Mouse (Mus musculus) hindbrain, embryonic 15.5 days (tissue): ENCODE data around the gene Zscan5b. TPM values are rescaled to one million over a fixed set of nuclear protein-coding genes. Genes with fewer than 3 reads are reported as not detected.
"Not testable (repeated sequence)": the region's sequence is repeated elsewhere in the genome, so short reads cannot be mapped to it uniquely, and the experiment has no call there.

Experiments used
- ATAC-seq: fragments of 200-750 bp; cut with Nextera tagmentation; 2 replicates; pipeline ENCODE4 v1.8.0; 2017; ENCODE audit warnings: low read depth, moderate number of reproducible peaks, moderate TSS enrichment; ENCODE audit not compliant: low FRiP score
- H3K27ac ChIP-seq: fragments of 300-500 bp; sonication (generic); replicated peaks from 2 replicates; pipeline ENCODE4 v1.5.1; 2015; ENCODE audit warnings: mild to moderate bottlenecking, inconsistent platforms
- H3K27me3 ChIP-seq: fragments of 300-500 bp; sonication (generic); 2 replicates; pipeline ENCODE4 v1.6.1; 2015; ENCODE audit warnings: control low read depth, inconsistent platforms
- H3K36me3 ChIP-seq: fragments of 300-500 bp; sonication (generic); 2 replicates; pipeline ENCODE4 v1.6.1; 2015; ENCODE audit warnings: control low read depth, inconsistent platforms
- H3K4me1 ChIP-seq: fragments of 300-500 bp; sonication (generic); replicated peaks from 2 replicates; pipeline ENCODE4 v1.6.1; 2015; ENCODE audit warnings: control low read depth, inconsistent platforms
- H3K4me2 ChIP-seq: fragments of 300-500 bp; sonication (generic); 2 replicates; pipeline ENCODE4 v1.6.1; 2015; ENCODE audit warnings: moderate library complexity, mild to moderate bottlenecking, inconsistent platforms
- H3K4me3 ChIP-seq: fragments of 300-500 bp; sonication (generic); 2 replicates; pipeline ENCODE4 v1.5.1; 2015; ENCODE audit warnings: mild to moderate bottlenecking, inconsistent platforms
- H3K9ac ChIP-seq: fragments of 300-500 bp; sonication (generic); 2 replicates; pipeline ENCODE4 v1.6.1; 2015; ENCODE audit warnings: inconsistent platforms
- H3K9me3 ChIP-seq: fragments of 300-500 bp; sonication (generic); 2 replicates; pipeline ENCODE4 v1.6.1; 2016; ENCODE audit warnings: control low read depth, inconsistent platforms
- WGBS: fragments of 180-500 bp; shearing (Covaris S2); methylation state at CpG from one replicate; pipeline ENCODE4 v1.1.7; 2015; 5-methylcytosine and 5-hydroxymethylcytosine counted together
- polyA plus RNA-seq: library from polyadenylated mRNA; unstranded; fragments of >200 nt; fragmentation: Nextera tagmentation; extraction: Ambion mirVana; gene quantifications from 2 replicates; pipeline ENCODE4 v1.2.1, GENCODE M21; 2015

The Zscan5b gene
- not detected in 2 replicates for polyA plus RNA-seq

DNA sequence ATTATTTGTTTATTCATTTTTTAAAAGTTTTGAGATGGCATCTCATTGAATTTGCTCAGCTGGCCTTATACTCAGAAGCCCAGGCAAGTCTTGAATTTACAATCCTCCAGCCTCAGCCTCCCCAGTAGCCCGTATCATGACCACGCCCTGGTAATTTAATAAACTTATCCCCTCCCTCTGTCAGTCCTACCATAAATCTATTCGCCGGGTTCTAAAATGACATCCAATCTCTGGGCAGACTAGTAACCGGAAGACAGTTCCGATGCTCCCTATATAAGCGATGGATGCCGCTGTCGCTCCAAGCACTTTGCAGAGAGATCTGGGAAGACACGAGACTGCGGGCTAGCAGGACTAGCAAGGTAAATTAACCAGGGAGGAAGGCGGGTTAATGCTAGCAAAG is at the start of gene Zscan5b:
Gene Zscan5b, plus strand, starts transcription at position 301 of the 400 bp plus-strand sequence.
- 94% methylated on average over 12 of the region's 12 CpGs for WGBS

GRCm38 (mm10) chr7:6172674-6173244 is 49.3 kb upstream of the Zscan5b start:
- peak; percentile 36 for ATAC-seq
- WGBS, result 1% methylated on average over 28 of the region's 28 CpGs

More for the DNA sequence above, at the start of gene Zscan5b:
- H3K4me1 ChIP-seq, result no peaks in the 10 kb centered on the region
- H3K27me3 ChIP-seq, result no peaks in the 10 kb centered on the region
- no peak within 1 kb of the TSS for H3K9ac ChIP-seq
- H3K4me2 ChIP-seq, result no peak within 1 kb of the TSS
- no peaks in the 10 kb centered on the region for H3K36me3 ChIP-seq
- H3K4me3 ChIP-seq, result no peak within 1 kb of the TSS
- no peak within 1 kb of the TSS for H3K27ac ChIP-seq
- H3K9me3 ChIP-seq, result no peaks in the 10 kb centered on the region
- no peak for ATAC-seq

DNA sequence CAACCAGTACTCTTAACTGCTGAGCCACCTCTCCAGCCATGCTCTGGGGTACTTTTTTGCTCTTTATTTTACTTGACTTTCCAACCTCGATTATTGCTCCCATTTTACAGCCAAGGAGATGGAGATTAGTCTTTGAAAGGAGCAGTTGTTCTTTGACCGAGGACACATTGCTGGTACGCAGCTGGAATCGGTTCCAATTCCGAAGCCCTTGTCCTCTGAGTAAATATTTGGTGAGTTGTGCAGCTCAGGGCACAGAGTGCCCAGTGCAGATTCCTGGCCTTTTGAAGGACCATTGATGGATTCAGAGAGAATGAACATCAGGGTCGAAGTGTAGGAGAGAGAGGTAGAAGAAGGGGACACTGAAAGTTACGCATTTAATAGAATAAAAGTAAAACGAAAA is 48.2 kb upstream of the Zscan5b start:
- Histone ChIP-seq H3K9me3 (no peaks in the 10 kb centered on the region), H3K9ac (no peak overlapping the region), H3K27ac (no peak overlapping the region), H3K36me3 (peaks cover 4% of the 10 kb centered on the region), H3K4me1 (peaks cover 16% of the 10 kb centered on the region), H3K4me2 (no peak overlapping the region), H3K4me3 (no peak overlapping the region), H3K27me3 (no peaks in the 10 kb centered on the region)
- no peak for ATAC-seq
- 90% methylated on average over 8 of the region's 8 CpGs for WGBS

More at GRCm38 (mm10) chr7:6172674-6173244, 49.3 kb upstream of the Zscan5b start:
- Histone ChIP-seq H3K4me2 (peak overlapping the region; percentile 76), H3K27ac (peak overlapping the region; percentile 92), H3K4me3 (peak overlapping the region; percentile 83), H3K27me3 (no peaks in the 10 kb centered on the region), H3K9me3 (no peaks in the 10 kb centered on the region), H3K9ac (peak overlapping the region; percentile 73), H3K4me1 (peaks cover 16% of the 10 kb centered on the region), H3K36me3 (peaks cover 4% of the 10 kb centered on the region; the same call in 1 of the 2 replicates)

DNA sequence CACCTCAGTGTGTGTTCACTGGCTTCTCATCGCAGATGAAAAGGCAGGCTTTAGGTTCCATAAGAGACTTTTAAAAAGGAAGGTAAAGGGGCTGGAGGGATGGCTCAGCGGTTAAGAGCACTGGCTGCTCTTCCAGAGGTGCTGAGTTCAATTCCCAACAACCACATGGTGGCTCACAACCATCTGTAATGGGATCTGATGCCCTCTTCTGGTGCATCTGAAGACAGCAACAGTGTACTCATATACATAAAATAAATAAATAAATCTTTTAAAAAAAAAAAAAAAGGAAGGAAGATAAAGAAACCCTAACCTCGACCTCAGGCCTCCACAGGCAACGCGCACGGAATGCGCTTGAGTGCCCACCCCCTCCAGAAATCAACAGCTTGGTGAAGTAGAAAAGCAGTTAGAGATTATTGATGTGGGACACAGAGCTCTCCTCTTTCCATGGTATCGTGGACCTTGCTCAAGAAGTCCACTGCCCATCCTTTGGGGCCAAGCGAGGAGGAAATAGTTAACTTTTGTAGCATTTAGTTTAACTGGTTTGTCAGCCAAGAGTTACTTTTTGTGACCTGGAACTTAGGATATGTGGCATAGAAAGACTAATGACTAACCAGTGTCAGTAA is 47.6 kb upstream of the Zscan5b start:
- not testable (repeated sequence) for H3K4me3 ChIP-seq, H3K4me2 ChIP-seq, H3K27me3 ChIP-seq, H3K9ac ChIP-seq, H3K9me3 ChIP-seq, H3K27ac ChIP-seq, H3K36me3 ChIP-seq, ATAC-seq
- H3K4me1 ChIP-seq, result peaks cover 16% of the 10 kb centered on the region
- WGBS, result 86% methylated on average over 9 of the region's 9 CpGs

GRCm38 (mm10) chr7:6179013-6179412 is 43.1 kb upstream of the Zscan5b start:
- Histone ChIP-seq H3K4me2 (no peak overlapping the region), H3K36me3 (peaks cover 24% of the 10 kb centered on the region), H3K9me3 (no peaks in the 10 kb centered on the region), H3K4me3 (no peak overlapping the region), H3K9ac (no peak overlapping the region), H3K27me3 (no peaks in the 10 kb centered on the region), H3K4me1 (no peaks in the 10 kb centered on the region), H3K27ac (no peak overlapping the region)
- ATAC-seq, result no peak

DNA sequence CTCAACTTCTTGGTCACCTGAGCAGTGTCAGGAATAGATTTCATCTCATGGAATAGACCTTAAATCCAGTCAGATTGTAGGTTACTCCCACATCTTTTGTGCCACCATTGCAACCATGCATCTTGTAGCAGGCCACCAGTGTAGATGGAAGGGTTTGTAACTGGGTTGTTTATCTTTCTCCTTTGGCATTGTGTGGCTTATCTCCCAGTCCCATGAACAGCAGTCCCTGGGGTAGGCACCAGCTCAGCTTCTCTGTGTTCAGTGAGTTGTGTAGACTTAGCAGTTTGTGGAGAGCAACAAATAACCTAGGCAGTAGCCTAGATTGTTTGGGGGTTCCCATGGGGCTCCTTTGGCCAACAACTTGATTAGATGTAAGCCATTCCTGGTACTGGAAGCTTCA is 39.2 kb upstream of the Zscan5b start:
- Histone ChIP-seq H3K4me1 (no peaks in the 10 kb centered on the region), H3K27me3 (no peaks in the 10 kb centered on the region), H3K36me3 (peaks cover 56% of the 10 kb centered on the region), H3K4me2 (no peak overlapping the region), H3K9me3 (no peaks in the 10 kb centered on the region), H3K9ac (no peak overlapping the region), H3K4me3 (no peak overlapping the region), H3K27ac (no peak overlapping the region)
- no peak for ATAC-seq

DNA sequence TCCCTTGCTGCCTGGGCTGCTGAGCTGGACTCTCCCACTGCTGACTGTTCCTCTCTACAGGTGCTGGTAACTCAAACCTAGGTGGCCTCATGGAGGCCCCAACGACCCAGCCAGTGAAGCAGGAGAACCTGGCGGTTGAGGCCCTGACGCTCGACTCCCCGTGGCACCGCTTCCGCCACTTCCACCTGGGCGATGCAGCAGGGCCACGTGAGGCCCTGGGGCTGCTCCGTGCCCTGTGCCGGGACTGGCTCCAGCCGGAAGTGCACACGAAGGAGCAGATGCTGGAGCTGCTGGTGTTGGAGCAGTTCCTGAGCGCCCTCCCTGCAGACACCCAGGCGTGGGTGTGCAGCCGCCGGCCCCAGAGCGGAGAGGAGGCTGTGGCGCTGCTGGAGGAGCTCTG is 38.3 kb upstream of the Zscan5b start:
- 93% methylated on average over 19 of the region's 19 CpGs for WGBS
- H3K36me3 ChIP-seq, result peaks cover 65% of the 10 kb centered on the region

GRCm38 (mm10) chr7:6184521-6184920 is 37.6 kb upstream of the Zscan5b start:
- WGBS, result 85% methylated on average over 8 of the region's 8 CpGs
- no peaks in the 10 kb centered on the region for H3K4me1 ChIP-seq
- no peak for ATAC-seq
- H3K27me3 ChIP-seq, result no peaks in the 10 kb centered on the region
- no peak overlapping the region for H3K4me2 ChIP-seq
- no peak overlapping the region for H3K9ac ChIP-seq
- H3K4me3 ChIP-seq, result no peak overlapping the region
- peaks cover 68% of the 10 kb centered on the region for H3K36me3 ChIP-seq
- no peak overlapping the region for H3K27ac ChIP-seq
- H3K9me3 ChIP-seq, result no peaks in the 10 kb centered on the region

More for the DNA sequence above, 38.3 kb upstream of the Zscan5b start:
- Histone ChIP-seq H3K4me1 (no peaks in the 10 kb centered on the region), H3K27me3 (no peaks in the 10 kb centered on the region), H3K9me3 (no peaks in the 10 kb centered on the region), H3K27ac (no peak overlapping the region), H3K4me2 (no peak overlapping the region), H3K9ac (no peak overlapping the region), H3K4me3 (no peak overlapping the region)
- ATAC-seq, result no peak

GRCm38 (mm10) chr7:6185391-6185790 is 36.7 kb upstream of the Zscan5b start:
- Histone ChIP-seq H3K9me3 (no peaks in the 10 kb centered on the region), H3K4me2 (no peak overlapping the region), H3K36me3 (peaks cover 69% of the 10 kb centered on the region), H3K27me3 (no peaks in the 10 kb centered on the region), H3K4me1 (no peaks in the 10 kb centered on the region), H3K4me3 (no peak overlapping the region), H3K9ac (no peak overlapping the region), H3K27ac (no peak overlapping the region)
- ATAC-seq, result no peak
- WGBS, result 96% methylated on average over 1 of the region's 1 CpGs

DNA sequence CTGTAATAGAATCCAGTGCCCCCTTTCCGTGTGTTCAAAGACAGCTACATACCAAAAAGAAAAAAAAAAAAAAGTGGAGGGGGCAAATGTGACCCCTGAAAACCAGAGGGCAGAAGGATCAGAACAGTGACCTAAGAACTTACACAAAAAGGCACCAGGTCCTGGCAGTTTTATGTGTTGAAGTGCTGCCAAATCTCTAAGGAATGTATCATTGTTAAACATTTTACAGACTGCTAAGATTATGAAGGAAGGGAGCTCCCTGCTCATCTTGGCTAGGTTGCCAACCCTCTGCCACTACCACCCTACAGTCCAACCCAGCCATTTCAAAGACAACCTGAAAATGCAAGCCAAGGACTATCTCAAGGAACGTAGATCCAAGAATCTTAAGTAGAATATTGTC is 35.9 kb upstream of the Zscan5b start:
- Histone ChIP-seq H3K27me3 (no peaks in the 10 kb centered on the region), H3K4me3 (no peak overlapping the region), H3K4me1 (no peaks in the 10 kb centered on the region), H3K4me2 (no peak overlapping the region), H3K27ac (no peak overlapping the region), H3K9me3 (no peaks in the 10 kb centered on the region), H3K9ac (no peak overlapping the region), H3K36me3 (peaks cover 66% of the 10 kb centered on the region)
- no peak for ATAC-seq
- WGBS, result 91% methylated on average over 2 of the region's 2 CpGs

- no peaks in the 10 kb centered on the region for H3K9me3 ChIP-seq
- peaks cover 66% of the 10 kb centered on the region for H3K36me3 ChIP-seq
- WGBS, result 72% methylated on average over 2 of the region's 2 CpGs
- H3K27ac ChIP-seq, result no peak overlapping the region
- H3K4me1 ChIP-seq, result no peaks in the 10 kb centered on the region
- no peak overlapping the region for H3K4me2 ChIP-seq
- no peak overlapping the region for H3K9ac ChIP-seq
- ATAC-seq, result no peak
- no peak overlapping the region for H3K4me3 ChIP-seq
- no peaks in the 10 kb centered on the region for H3K27me3 ChIP-seq
Observed at GRCm38 (mm10) chr7:6186756-6187155, 35.3 kb upstream of the Zscan5b start.

- Histone ChIP-seq H3K27ac (no peak overlapping the region), H3K4me3 (no peak overlapping the region), H3K9ac (no peak overlapping the region), H3K27me3 (no peaks in the 10 kb centered on the region), H3K36me3 (peaks cover 53% of the 10 kb centered on the region), H3K4me2 (no peak overlapping the region), H3K4me1 (no peaks in the 10 kb centered on the region), H3K9me3 (no peaks in the 10 kb centered on the region)
- WGBS, result 45% methylated on average over 45 of the region's 45 CpGs
- ATAC-seq, result no peak
Observed at GRCm38 (mm10) chr7:6189542-6189941, 32.5 kb upstream of the Zscan5b start.

- H3K9ac ChIP-seq, result no peak overlapping the region
- H3K4me1 ChIP-seq, result no peaks in the 10 kb centered on the region
- H3K27ac ChIP-seq, result no peak overlapping the region
- H3K36me3 ChIP-seq, result peaks cover 36% of the 10 kb centered on the region
- ATAC-seq, result no peak
- no peaks in the 10 kb centered on the region for H3K27me3 ChIP-seq
- no peak overlapping the region for H3K4me3 ChIP-seq
- H3K4me2 ChIP-seq, result no peak overlapping the region
- 48% methylated on average over 3 of the region's 3 CpGs for WGBS
- no peaks in the 10 kb centered on the region for H3K9me3 ChIP-seq
Observed at GRCm38 (mm10) chr7:6191376-6191775, 30.7 kb upstream of the Zscan5b start.
